Mouse (Mus musculus) erythroblast, adult 5-6 weeks (primary cell): ENCODE data around the gene Gm1123. TPM values are rescaled to one million over a fixed set of nuclear protein-coding genes. Genes with fewer than 3 reads are reported as not detected.
A peak's percentile ranks its signal among the peaks of the same experiment; 100 is the strongest.

Source experiments
- ATAC-seq: replicated peaks from 2 replicates; pipeline ENCODE4 v1.8.0; 2016; ENCODE audit warnings: moderate number of reproducible peaks, mild to moderate bottlenecking, moderate TSS enrichment, inconsistent platforms; ENCODE audit not compliant: poor library complexity, low FRiP score, severe bottlenecking
- total RNA-seq, 2 experiments: library from RNA; stranded (forward) in 1 of 2; stranded (reverse) in 1 of 2; fragments of 150-400 nt in 1 of 2; fragments of 200-764, 138-1000 nt in 1 of 2; gene quantifications; 2 replicates each; pipeline versions ENCODE4 v1.2.3 to v1.2.4; 2015 to 2017; ENCODE audit warnings: low replicate concordance in 2 of 2

The Gm1123 gene
- total RNA-seq (2015; ENCODE audit: low replicate concordance) = not detected in 2 replicates
- not detected in 2 replicates for total RNA-seq (2017; ENCODE audit: low replicate concordance)

- ATAC-seq = no peak
These were observed at the start of gene Gm1123 for GRCm38 (mm10) chr9:99035575-99035974. Gene Gm1123 (minus strand): TSS chr9:99035715.

DNA sequence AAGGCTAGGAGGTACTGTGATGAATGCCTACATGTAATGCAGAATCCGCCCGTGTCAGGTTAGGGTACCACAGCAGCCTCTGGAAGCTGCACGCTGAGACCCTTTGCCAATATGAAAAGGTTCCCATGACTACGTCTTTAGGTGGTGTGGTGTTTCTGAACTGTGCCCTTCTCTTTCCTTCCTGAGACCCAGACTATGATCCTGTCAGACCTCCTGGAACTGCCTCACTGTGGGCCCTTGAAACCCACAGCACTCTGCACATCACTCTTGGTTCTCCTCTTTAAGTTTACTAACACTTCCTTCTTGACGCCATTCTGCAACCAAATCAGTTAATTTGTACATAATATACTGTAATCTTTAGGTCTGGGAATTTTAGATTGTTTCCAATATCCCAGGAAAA, 46.2 kb upstream of the Gm1123 start:
- no peak for ATAC-seq

- no peak for ATAC-seq
These were observed 45.8 kb upstream of the Gm1123 start for GRCm38 (mm10) chr9:99081308-99081707.

- ATAC-seq = no peak
These were observed 45.1 kb upstream of the Gm1123 start for GRCm38 (mm10) chr9:99080657-99081056.

GRCm38 (mm10) chr9:99074462-99074861, 38.9 kb upstream of the Gm1123 start:
- no peak for ATAC-seq

- ATAC-seq = no peak
These were observed 37.0 kb upstream of the Gm1123 start for GRCm38 (mm10) chr9:99072538-99072937.

GRCm38 (mm10) chr9:99065311-99065710, 29.8 kb upstream of the Gm1123 start:
- no peak for ATAC-seq

GRCm38 (mm10) chr9:99064216-99064615, 28.7 kb upstream of the Gm1123 start:
- no peak for ATAC-seq

DNA sequence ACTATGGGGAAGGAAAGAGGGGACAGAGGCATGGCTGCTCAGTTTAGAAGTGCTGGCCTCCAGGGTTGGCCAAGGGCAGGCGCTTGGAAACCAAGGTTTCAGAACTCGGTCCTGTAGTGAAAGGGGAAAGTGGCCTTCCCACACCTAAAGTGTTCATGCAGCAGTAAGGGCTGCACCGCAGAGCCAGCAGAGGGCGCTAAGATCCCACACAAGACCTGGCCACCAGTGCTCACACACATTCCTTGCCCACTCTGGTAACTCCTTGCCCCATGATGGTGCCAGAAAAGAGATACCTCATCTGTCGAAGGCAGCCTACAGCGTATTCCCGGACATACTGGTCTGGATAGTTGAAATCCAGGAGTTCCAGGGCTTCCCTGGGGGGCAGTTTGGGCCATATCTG, 27.0 kb upstream of the Gm1123 start:
- ATAC-seq = peak; percentile 64; the same call in 1 of the 2 replicates

- ATAC-seq = no peak
These were observed 22.2 kb upstream of the Gm1123 start for GRCm38 (mm10) chr9:99057751-99058150.

DNA sequence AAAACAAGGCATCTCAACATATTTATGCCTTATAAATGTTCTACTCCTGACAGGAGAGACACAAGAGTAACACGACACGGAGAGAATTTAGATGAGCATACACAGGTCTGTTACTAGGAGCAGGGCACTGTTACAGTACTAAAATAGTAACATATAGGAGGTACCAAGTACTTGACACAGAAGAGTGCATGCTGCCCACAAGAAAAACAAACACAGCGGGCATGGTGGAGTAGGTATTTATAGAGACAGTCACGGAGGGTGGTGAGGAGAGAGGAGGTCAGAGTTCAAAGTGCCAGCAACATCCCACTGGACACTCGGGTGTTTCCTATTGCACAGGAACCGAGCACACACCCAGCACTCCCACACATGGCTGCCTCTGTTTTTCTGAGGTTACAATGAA, 14.2 kb upstream of the Gm1123 start:
- no peak for ATAC-seq

GRCm38 (mm10) chr9:99048724-99049250, 13.3 kb upstream of the Gm1123 start:
- ATAC-seq = no peak

- ATAC-seq = no peak
These were observed 9.2 kb upstream of the Gm1123 start for GRCm38 (mm10) chr9:99044761-99045160.

- ATAC-seq = no peak
These were observed 7.1 kb upstream of the Gm1123 start for GRCm38 (mm10) chr9:99042641-99043040.

DNA sequence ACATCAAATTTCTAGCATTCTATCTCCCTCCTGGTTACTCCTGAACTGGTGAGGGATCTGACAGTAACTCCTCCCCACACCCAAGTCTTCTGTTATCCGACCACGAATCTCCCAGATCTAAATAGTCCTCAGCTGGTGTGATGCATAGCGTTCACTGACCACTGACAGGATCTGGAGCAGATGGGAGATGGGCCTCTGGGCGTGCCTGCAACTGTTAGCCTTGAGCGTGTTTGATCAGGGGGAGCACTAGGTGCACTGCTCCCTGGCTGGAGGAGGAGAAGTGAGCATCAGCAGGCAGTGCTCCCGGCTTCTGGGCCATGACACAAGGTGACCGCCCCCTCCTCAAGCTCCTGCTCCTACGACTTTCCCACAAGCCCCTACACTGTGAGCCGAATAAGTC, 6.5 kb upstream of the Gm1123 start:
- ATAC-seq = no peak

DNA sequence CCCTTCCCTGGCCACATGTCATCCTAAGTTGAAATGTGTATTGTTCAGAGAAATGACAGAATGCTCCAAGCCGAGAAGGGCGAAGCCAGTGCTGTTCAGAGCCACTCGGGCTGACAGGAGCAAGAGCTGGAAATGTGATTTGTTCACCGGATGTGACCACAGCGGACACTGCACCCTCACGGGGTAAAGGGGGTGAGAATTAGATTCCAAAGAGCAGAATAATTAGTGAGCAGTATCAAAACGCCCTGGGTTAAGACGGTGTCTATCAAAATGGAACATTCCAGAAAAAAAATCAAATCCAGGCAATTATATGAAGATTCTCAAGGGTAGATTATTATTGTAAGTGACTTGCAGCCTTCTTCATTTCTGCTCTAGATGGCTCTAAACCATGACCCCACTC, 1.4 kb downstream of the Gm1123 start:
- no peak for ATAC-seq

GRCm38 (mm10) chr9:99032031-99032430, 3.5 kb downstream of the Gm1123 start:
- ATAC-seq = no peak

GRCm38 (mm10) chr9:99021751-99022150, 13.8 kb downstream of the Gm1123 start:
- ATAC-seq = no peak

GRCm38 (mm10) chr9:99021166-99021565, 14.3 kb downstream of the Gm1123 start:
- ATAC-seq = no peak

DNA sequence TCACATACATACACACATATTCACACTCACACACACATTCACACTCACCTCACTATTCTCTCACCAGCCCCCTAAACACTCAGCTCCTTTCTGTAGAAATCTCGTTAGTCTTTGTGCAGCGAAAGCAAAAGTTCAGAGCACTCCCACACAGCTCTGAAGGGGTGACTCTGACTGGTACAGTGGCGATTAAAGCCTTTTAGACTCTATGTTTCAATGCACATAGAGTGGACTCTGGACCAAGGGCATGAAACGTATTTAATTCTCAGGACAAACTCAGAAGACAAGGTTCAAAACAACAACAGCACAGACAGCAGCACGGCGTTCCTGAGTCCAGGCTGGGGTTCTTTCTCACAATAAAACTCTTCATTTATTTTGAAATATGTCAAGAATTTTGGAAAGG, 17.8 kb downstream of the Gm1123 start:
- no peak for ATAC-seq

DNA sequence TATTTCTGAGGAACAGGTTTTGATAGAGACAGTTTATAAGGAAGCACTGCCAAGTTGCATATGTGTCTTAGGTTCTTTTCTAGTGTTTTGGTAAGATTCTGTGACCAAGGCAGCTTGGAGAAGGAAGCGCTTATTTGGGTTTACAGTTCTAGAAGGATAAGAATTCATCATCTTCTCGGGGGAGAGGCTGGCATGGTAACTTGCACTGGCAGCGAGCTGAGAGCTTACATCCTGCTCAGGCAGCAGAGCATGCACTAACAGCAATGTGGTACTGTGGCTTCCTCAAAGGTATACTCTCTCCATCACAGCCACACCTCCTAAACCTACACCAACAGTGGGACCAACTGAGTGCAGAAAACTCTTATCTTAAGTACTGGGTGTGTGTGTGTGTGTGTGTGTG, 18.8 kb downstream of the Gm1123 start:
- no peak for ATAC-seq

DNA sequence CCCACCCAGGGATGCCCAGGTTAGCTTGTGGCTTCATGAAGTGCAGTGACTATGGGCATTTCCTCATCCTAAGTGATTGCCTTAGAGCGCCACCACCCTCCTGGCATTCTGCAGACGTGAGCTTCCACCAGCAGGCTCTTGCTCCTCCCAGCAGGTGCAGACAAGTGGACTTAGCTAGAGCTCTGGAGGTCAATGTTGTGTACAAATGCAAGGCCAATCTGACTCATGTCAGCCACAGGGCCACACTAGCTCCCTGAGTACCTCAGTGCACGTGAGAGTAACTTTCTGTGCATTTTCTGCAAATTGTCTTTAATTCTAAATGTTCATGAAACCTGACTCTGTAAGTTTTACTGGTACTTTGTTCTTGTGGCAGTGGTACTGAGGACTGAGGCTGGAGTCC, 19.2 kb downstream of the Gm1123 start:
- no peak for ATAC-seq

- no peak for ATAC-seq
These were observed 25.7 kb downstream of the Gm1123 start for GRCm38 (mm10) chr9:99009898-99010199.
